8 mouse cellular contexts compared by ENCODE assay signal in the genomic region with DNA sequence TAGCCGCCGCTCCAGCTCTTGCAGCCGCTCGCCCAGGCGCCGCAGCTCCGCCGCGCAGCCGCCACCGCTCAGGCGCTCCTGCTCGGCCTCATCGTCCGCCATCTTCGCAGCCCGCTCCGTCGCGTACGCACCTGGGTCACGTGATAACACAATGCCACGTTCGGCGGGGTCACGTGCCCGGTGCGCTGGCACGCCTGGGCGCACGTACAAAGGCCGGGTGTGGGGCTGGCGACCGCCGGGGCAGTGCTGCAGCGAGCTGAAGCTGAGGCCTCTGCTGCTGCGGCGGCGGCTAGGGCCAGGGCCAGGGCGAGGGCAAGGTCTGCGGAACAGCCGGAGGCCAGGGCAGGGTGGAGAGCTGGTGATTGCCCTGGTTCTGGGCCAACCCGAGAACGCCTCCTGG. TPM values are rescaled to one million over a fixed set of nuclear protein-coding genes. Genes with fewer than 3 reads are reported as not detected.
DNase-seq lines count a peak whose midpoint lies in the region; ATAC-seq and TF ChIP-seq lines count a peak whose summit lies in the region.

TSS of gene Zfp292 (minus strand) at position 143 of the 400 bp plus-strand sequence.

- peak; percentile 97 for ATAC-seq in intestine, postnatal 0 days
- ATAC-seq in midbrain, embryonic 11.5 days (ENCODE audit: low FRiP score): peak; percentile 95

- DNase-seq in adrenal gland, postnatal 14 days: peak; percentile 97
- peak; percentile 96 for DNase-seq in embryonic facial prominence, embryonic 10.5 days (ENCODE audit: low spot score)
- peak; percentile 85 to 91 for DNase-seq in gastrocnemius, postnatal 4 days (ENCODE audit: low spot score in 2 of 2)
- peak; percentile 96 for DNase-seq in left cerebral cortex, postnatal 4 days
- peak; percentile 98 for DNase-seq in midbrain, embryonic 11.5 days (ENCODE audit: low spot score, missing footprints)
- peak; percentile 90 for DNase-seq in right cerebral cortex, postnatal 4 days
- peak; percentile 90 for DNase-seq in yolk sac, embryonic 10.5 days (ENCODE audit: low spot score)

- peak within 1 kb of the TSS; percentile 100 for H3K27ac ChIP-seq in embryonic facial prominence, embryonic 10.5 days (replicated peaks)
- H3K27ac ChIP-seq in intestine, postnatal 0 days (ENCODE audit: low read depth, low read length): peak within 1 kb of the TSS; percentile 98
- peak within 1 kb of the TSS; percentile 99 for H3K27ac ChIP-seq in midbrain, embryonic 11.5 days (ENCODE audit: low read depth, low read length)

- intact Hi-C loops in left cerebral cortex, postnatal 4 days (cut with DNase I): loop anchor here (10.0 kb wide), 1 partner anchor 58 kb away; no protein-coding TSS in a partner anchor

- peak within 1 kb of the TSS; percentile 92 for H3K4me3 ChIP-seq in embryonic facial prominence, embryonic 10.5 days
- H3K4me3 ChIP-seq in intestine, postnatal 0 days (ENCODE audit: low read depth, low read length): peak within 1 kb of the TSS; percentile 100
- H3K4me3 ChIP-seq in midbrain, embryonic 11.5 days (ENCODE audit: low read depth, low read length): peak within 1 kb of the TSS; percentile 94

- peaks cover 27% of the 10 kb centered on the region for H3K36me3 ChIP-seq in embryonic facial prominence, embryonic 10.5 days (replicated peaks)
- H3K36me3 ChIP-seq in intestine, postnatal 0 days (ENCODE audit: control insufficient read depth, insufficient read depth): no peaks in the 10 kb centered on the region
- no peaks in the 10 kb centered on the region for H3K36me3 ChIP-seq in midbrain, embryonic 11.5 days (ENCODE audit: control insufficient read depth, insufficient read depth, low read length)

- peak within 1 kb of the TSS; percentile 74 for H3K4me2 ChIP-seq in intestine, postnatal 0 days (replicated peaks; ENCODE audit: low read depth)
- peak within 1 kb of the TSS; percentile 74 for H3K4me2 ChIP-seq in midbrain, embryonic 11.5 days

- no peak for TF ChIP-seq CTCF in intestine, postnatal 0 days (IDR thresholded peaks at IDR 0.05; ENCODE audit: low read depth)

- 0 out of 2 replicates have a peak, but pooled peaks cover 2% of the 10 kb centered on the region for H3K9me3 ChIP-seq in embryonic facial prominence, embryonic 10.5 days
- H3K9me3 ChIP-seq in intestine, postnatal 0 days (ENCODE audit: control insufficient read depth): no peaks in the 10 kb centered on the region
- H3K9me3 ChIP-seq in midbrain, embryonic 11.5 days (ENCODE audit: control insufficient read depth, low read length): no peaks in the 10 kb centered on the region

- peaks cover 4% of the 10 kb centered on the region for H3K27me3 ChIP-seq in embryonic facial prominence, embryonic 10.5 days (replicated peaks; ENCODE audit: low read depth, poor library complexity, severe bottlenecking)
- H3K27me3 ChIP-seq in intestine, postnatal 0 days (replicated peaks; ENCODE audit: control insufficient read depth, insufficient read depth, low read length): no peaks in the 10 kb centered on the region
- H3K27me3 ChIP-seq in midbrain, embryonic 11.5 days (ENCODE audit: control insufficient read depth, insufficient read depth, low read length): no peaks in the 10 kb centered on the region

- peak within 1 kb of the TSS; percentile 98 for H3K9ac ChIP-seq in intestine, postnatal 0 days (ENCODE audit: low read depth, low read length)
- peak within 1 kb of the TSS; percentile 99 for H3K9ac ChIP-seq in midbrain, embryonic 11.5 days (ENCODE audit: low read length)

- WGBS in embryonic facial prominence, embryonic 10.5 days: 1% methylated on average over 44 of the region's 44 CpGs
- under 1% methylated on average over 44 of the region's 44 CpGs for WGBS in intestine, postnatal 0 days
- under 1% methylated on average over 37 of the region's 44 CpGs for WGBS in midbrain, embryonic 11.5 days

- H3K4me1 ChIP-seq in embryonic facial prominence, embryonic 10.5 days: peaks cover 34% of the 10 kb centered on the region
- H3K4me1 ChIP-seq in intestine, postnatal 0 days (replicated peaks; ENCODE audit: control insufficient read depth, insufficient read depth, low read length): peaks cover 8% of the 10 kb centered on the region; the same call in 1 of the 2 replicates
- peaks cover 12% of the 10 kb centered on the region for H3K4me1 ChIP-seq in midbrain, embryonic 11.5 days (ENCODE audit: control insufficient read depth, insufficient read depth, low read length)

RNA-seq across cellular contexts. Expression of gene Zfp292, which starts in this region (rescaled TPM):
- 18.7 and 21.9 TPM in 2 replicates for total RNA-seq in adrenal gland, postnatal 14 days (2021)
- polyA plus RNA-seq in embryonic facial prominence, embryonic 10.5 days (2016; fragmentation: Nextera tagmentation; extraction: Ambion mirVana): 24.7 and 25.0 TPM in 2 replicates
- 10 to 100 TPM; 19.1 to 19.5 TPM for total RNA-seq in gastrocnemius, postnatal 4 days (2021)
- polyA plus RNA-seq in intestine, postnatal 0 days (2015; fragmentation: Nextera tagmentation; extraction: Ambion mirVana): 8.0 and 8.7 TPM in 2 replicates
- 10 to 100 TPM; 43.0 to 44.8 TPM for total RNA-seq in left cerebral cortex, postnatal 4 days (2021)
- polyA plus RNA-seq in midbrain, embryonic 11.5 days (2014; fragmentation: Nextera tagmentation; extraction: Ambion mirVana): 40.1 and 47.2 TPM in 2 replicates

Comparison
In these comparisons a context has a peak if more than half of its experiments do, and no peak if none do; other contexts are left out.
1. Peak in every context shown above with its lines: DNase-seq, ATAC-seq, H3K4me3 ChIP-seq and H3K27ac ChIP-seq.